Mouse (Mus musculus) spleen, adult 2 months (tissue): ENCODE results near the gene Agap1.

Experiments
- CTCF ChIP-seq: fragments of 200-500 bp; IDR thresholded peaks from 2 replicates; pipeline ENCODE4 v1.5.1; 2011; ENCODE audit warnings: mild to moderate bottlenecking, inconsistent platforms; ENCODE audit not compliant: insufficient read depth, insufficient read length, insufficient replicate concordance; ENCODE audit errors: extremely low read depth
- POLR2A ChIP-seq: fragments of 200-500 bp; IDR thresholded peaks from 2 replicates; pipeline ENCODE4 v1.6.1; 2011; ENCODE audit warnings: low read depth, low read length, inconsistent platforms

- TF ChIP-seq CTCF (no peak), POLR2A (no peak)
Observed at GRCm38 (mm10) chr1:89865787-89866186, 411.2 kb downstream of the Agap1 start.
